Mouse (Mus musculus) liver, embryonic 14.5 days (tissue): Measurements from ENCODE around the gene Itgb3.

Experiments
- CTCF ChIP-seq: IDR thresholded peaks from 2 replicates; pipeline ENCODE4 v1.5.1; 2016; ENCODE audit warnings: antibody characterized with exemption, low read depth, control low read depth
- EP300 ChIP-seq: IDR thresholded peaks from 2 replicates; pipeline ENCODE4 v1.6.1; 2016; ENCODE audit warnings: antibody characterized with exemption, low read depth

DNA sequence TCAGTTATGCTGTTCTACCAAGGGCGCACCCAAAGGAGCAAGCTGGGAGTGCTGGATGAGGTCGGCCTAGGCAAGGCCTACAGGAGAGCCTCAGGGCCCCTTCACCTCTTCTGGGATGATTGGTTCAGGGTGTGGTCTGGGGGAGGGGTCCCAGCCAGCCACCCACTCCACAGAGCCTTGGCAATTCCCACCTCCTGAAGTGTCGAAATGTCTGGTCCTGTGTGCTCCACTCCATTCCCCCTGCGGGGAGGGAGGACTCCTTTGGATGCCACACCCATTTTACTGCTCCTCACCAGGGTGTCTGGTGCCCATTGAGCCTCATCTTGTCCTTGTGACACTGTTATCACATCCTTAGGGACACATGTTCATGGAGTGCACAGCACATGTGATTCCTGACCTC, 38.4 kb downstream of the Itgb3 start:
- no peak for TF ChIP-seq CTCF
- no peak for TF ChIP-seq EP300
